Mouse (Mus musculus) adrenal gland (tissue): Measurements from ENCODE around the gene Ndufaf8.

Experiments
- intact Hi-C: fragments of 180-260 bp; cut with DNase I; formaldehyde crosslinking; loops from one replicate; pipeline ENCODE4 v1.15.1; 2025

Gene Ndufaf8

GRCm38 (mm10) chr11:120085891-120086627, 12.7 kb upstream of the Ndufaf8 start:
- intact Hi-C loops: no loop called here

DNA sequence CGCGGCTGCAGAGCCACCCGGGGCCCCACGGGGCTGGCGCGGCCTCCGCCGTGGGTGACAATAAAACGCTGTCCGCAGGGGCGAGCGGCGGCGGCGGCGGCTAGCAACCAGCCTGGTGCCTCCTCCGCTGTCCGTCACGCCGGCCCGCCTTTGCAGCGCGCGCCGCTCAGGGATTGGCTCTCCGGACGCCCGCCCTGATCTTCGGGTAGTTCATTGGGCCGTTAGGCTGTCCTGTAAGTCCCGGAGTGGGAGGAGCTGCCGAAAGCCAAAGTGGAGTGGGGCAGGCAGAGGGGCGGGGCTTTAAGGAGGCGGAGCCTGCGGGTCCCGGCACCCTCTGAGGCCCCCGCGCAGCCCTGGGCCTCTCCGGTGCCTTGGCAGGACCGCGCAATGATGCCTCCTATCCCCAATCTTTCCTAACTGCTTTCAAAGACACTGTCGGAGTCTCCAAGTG, 12.0 kb upstream of the Ndufaf8 start, which contains the start of gene Cep131:
Gene Cep131 (minus strand): TSS at position 126 of the 451 bp plus-strand sequence.
- intact Hi-C loops: no loop called here

GRCm38 (mm10) chr11:120090661-120091060, 8.1 kb upstream of the Ndufaf8 start:
- intact Hi-C loops: loop anchor here (5.0 to 10.0 kb wide), 2 partner anchors 58 to 146 kb away; partner anchors contain the start of gene Baiap2

DNA sequence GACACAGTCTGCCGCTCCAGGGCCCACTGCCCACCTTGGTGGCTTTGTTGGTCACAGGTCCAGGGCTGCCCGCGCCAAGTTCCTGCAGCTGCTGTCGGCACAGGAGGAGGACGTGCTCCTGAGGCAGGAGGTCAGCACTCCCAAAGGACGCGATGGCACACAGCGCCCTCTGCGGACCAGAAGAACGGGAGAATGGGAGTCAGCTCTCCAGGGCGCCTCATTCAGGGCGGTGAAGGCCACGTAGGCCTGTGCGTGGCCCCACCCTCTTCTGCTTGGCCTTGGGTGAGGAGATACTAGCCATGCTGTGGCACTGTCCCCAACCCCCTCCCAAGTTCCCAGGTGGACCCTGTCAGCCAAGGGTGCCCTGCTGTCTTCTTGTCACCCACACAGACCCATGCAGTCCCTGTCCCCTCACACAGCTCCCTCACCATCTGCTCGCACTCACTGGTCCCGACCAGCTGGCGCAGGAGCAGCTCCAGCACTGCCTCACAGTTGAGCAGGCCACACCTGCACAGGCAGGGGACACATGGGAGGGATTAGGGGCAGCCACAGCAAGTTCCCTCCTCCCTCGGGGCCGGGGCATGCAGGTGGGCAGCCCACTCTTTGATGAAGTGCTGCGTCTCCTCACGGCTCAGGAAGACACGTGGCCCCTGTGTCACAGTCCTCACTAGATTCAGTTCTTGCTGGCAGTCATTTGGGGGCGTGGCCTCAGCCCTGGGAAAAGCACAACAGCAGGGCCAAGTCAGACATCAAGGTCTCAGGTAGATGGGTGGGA, 5.7 kb upstream of the Ndufaf8 start:
- intact Hi-C loops: loop anchor here (5.0 to 10.0 kb wide), 2 partner anchors 61 to 148 kb away; partner anchors contain the start of gene Baiap2

- intact Hi-C loops: no loop called here
Measured at GRCm38 (mm10) chr11:120101036-120101435, 2.3 kb downstream of the Ndufaf8 start.

DNA sequence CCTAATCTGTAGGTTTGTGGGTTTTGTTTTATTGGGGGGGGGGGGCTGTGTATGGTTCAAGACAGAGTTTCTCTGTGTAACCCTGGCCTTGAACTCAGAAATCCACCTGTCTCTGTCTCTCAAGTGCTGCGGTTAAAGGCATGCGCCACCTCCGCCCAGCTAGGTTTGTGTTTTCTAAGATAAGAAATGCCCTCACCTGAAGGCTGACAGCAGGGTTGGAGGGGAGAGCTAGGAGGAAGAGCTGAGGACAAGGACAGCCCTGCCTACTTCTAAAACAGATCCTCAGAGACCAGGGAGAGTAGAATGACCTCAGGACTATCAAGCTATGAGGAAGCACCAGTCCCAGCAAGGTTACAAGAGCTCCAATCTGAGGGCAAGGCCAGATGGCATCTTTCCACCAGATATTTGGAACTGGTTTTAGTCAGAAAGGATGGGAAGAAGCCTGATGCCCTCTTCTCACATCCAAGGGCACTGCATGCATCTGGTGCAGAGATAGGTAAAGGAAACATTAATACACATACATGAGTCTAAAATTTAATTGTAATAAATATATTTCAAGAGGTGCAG, 4.8 kb downstream of the Ndufaf8 start:
- intact Hi-C loops: no loop called here

DNA sequence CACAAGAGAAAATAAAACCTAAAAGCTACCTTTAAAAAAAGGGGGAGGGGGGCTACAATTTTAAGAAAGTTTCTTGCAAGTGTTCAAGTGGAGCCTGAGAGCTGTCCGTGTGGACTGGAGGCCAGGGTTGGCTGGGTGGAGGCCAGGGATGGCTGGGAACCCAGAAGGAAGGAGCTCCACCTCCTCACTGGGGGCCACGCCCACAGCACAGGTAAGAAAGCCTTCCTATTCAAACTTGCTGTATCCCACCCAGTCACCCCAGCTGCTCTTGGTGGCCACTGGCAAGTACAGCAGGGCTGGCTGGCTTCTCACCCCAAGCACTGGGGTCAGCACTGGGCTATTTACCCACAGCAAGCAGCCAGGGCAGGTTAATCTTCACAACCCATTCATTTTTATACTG, 8.3 kb downstream of the Ndufaf8 start:
- intact Hi-C loops: no loop called here

GRCm38 (mm10) chr11:120107796-120108195, 9.1 kb downstream of the Ndufaf8 start:
- intact Hi-C loops: no loop called here

GRCm38 (mm10) chr11:120109558-120110210, 11.0 kb downstream of the Ndufaf8 start:
- intact Hi-C loops: loop anchor here (5.0 to 10.0 kb wide), 2 partner anchors 55 to 198 kb away; no protein-coding TSS in a partner anchor

GRCm38 (mm10) chr11:120110554-120110953, 11.8 kb downstream of the Ndufaf8 start:
- intact Hi-C loops: loop anchor here (5.0 to 10.0 kb wide), 2 partner anchors 54 to 197 kb away; no protein-coding TSS in a partner anchor

DNA sequence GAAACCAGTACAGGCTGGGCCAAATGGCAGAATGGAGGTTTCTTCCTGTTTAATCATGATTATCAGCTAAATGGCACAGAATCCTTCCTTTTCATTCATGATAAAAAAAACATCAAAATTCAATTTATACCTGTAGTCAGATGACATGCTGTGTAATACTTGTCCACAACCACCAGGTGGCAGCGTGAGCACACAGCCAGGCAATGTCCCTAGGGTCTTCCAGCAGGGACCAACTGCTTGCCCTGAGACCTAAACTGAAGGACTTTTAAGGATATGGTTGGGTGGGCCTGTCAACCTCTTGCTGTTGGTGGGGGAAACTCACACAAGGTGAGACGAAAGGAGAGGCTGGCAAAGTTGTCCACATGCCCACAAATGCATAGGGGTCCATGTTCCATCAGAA, 12.3 kb downstream of the Ndufaf8 start:
- intact Hi-C loops: loop anchor here (5.0 to 10.0 kb wide), 2 partner anchors 54 to 196 kb away; no protein-coding TSS in a partner anchor

GRCm38 (mm10) chr11:120112136-120112535, 13.4 kb downstream of the Ndufaf8 start:
- intact Hi-C loops: loop anchor here (5.0 to 10.0 kb wide), 2 partner anchors 53 to 195 kb away; no protein-coding TSS in a partner anchor

DNA sequence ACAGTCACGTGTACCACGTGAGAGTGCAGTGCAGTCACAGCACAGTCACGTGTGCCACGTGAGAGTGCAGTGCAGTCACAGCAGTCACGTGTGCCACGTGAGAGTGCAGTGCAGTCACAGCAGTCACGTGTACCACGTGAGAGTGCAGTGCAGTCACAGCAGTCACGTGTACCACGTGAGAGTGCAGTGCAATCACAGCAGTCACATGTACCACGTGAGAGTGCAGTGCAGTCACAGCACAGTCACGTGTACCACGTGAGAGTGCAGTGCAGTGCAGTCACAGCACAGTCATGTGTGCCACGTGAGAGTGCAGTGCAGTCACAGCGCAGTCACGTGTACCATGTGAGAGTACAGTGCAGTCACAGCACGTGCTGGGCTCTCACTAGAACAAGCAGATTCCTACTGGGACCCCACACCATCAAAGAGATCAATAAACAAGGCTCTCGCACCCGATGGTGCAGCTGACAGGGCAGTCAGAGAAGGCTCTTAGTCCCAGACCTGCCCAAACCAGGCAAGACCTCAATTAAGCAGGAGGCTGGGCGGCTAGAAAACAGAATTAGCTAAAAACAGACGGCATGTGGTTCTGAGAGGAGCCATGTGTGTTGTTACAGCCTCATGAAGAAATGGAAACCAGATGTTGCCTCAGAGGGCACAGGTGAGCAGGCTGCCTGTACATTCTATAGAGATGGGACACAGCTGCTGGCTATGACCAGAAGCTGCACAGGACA, 15.9 kb downstream of the Ndufaf8 start:
- intact Hi-C loops: loop anchor here (5.0 to 10.0 kb wide), 2 partner anchors 50 to 193 kb away; no protein-coding TSS in a partner anchor

- intact Hi-C loops: loop anchor here (10.0 kb wide), 1 partner anchor 47 kb away; no protein-coding TSS in a partner anchor
Measured at GRCm38 (mm10) chr11:120117626-120118025, 18.9 kb downstream of the Ndufaf8 start.

GRCm38 (mm10) chr11:120119108-120119507, 20.4 kb downstream of the Ndufaf8 start:
- intact Hi-C loops: loop anchor here (10.0 kb wide), 1 partner anchor 46 kb away; no protein-coding TSS in a partner anchor

- intact Hi-C loops: loop anchor here (10.0 kb wide), 1 partner anchor 45 kb away; no protein-coding TSS in a partner anchor
Measured at GRCm38 (mm10) chr11:120119936-120120541, 21.3 kb downstream of the Ndufaf8 start.

DNA sequence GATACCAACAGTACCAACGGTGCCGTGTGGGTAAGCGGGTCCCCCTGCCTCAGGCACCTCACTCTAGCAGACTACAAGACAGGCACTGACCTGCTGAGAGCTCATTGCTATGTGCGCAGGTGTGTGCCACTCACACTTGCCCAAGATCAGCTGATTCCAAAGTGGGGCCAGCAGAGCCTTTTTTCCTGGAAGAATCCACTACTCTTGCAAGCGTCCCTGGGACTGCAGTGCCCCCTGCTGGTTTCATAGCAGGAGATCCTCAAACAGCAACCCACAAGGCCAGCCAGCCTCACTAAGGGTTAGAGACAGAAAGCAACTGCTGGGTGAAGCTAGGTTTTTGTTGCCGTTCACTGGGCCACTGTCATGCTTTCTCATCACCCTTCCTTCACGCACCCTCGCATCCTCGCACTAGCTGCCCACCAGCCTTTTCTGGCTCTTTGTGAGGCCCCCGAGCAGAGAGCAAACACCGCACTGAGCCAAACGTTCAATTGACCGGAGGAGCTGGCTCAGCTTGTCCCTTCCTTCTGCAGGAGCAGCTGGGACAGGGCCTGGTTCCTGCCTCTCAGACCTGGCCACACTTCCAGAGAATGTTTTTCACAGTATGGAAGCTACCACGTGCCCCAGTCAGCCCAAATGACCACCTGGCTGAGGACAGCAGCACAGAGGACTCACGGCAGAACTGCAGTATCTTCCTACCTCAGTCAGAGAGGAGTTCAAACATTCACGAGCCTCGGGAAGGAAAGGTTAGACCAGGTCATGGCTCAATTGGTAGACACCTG, 22.1 kb downstream of the Ndufaf8 start:
- intact Hi-C loops: no loop called here

DNA sequence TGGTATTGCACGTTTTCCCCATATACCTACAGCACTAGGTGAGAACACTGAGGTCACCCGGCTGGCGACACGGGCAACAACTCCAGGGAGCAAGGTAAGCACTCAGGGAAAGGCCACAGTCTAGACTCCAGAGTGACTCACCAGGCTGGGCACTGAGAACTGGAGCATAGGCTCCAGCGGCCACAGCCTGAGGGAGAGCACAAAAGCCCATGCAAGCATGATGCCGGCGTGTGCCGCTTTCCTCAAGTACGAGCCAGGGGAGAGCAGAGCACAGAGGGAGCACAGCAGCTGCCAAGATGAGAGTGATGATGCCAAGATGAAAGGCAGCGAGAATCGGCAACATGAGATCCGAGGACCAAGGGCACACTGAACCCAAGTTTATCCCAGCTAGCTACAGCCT, 23.4 kb downstream of the Ndufaf8 start:
- intact Hi-C loops: no loop called here

GRCm38 (mm10) chr11:120126845-120127244, 28.1 kb downstream of the Ndufaf8 start:
- intact Hi-C loops: no loop called here
